Comparison of ENCODE assay signal across 8 mouse cellular contexts in genomic region chr14:20661661-20662331, GRCm38 (mm10). TPM values are rescaled to one million over a fixed set of nuclear protein-coding genes. Genes with fewer than 3 reads are reported as not detected.
DNase-seq lines count a peak whose midpoint lies in the region; ATAC-seq and TF ChIP-seq lines count a peak whose summit lies in the region.

No protein-coding gene starts in this region.

- no peaks in the 10 kb centered on the region for H3K27me3 ChIP-seq in heart, embryonic 11.5 days (ENCODE audit: control insufficient read depth, insufficient read depth, low read length)
- H3K27me3 ChIP-seq in G1E (ENCODE audit: insufficient read depth, low read length), result peaks cover 53% of the 10 kb centered on the region

- peak overlapping the region; percentile 52 for H3K4me3 ChIP-seq in heart, embryonic 11.5 days (ENCODE audit: low read depth, low read length)
- H3K4me3 ChIP-seq in G1E (ENCODE audit: low read depth, low read length), result peak overlapping the region; percentile 71
- H3K4me3 ChIP-seq in embryonic fibroblast, embryonic 13.5 days (ENCODE audit: insufficient read depth, low read length), result peak overlapping the region; percentile 77
- H3K4me3 ChIP-seq in macrophage (ENCODE audit: inconsistent target), result peak overlapping the region; percentile 31

- 9% methylated on average over 19 of the region's 19 CpGs for WGBS in heart, embryonic 11.5 days (ENCODE audit: insufficient replicate concordance)
- 65% methylated on average over 17 of the region's 19 CpGs for WGBS in macrophage (ENCODE audit: missing documents)

- no peak for TF ChIP-seq POLR2A in embryonic fibroblast, embryonic 13.5 days (IDR thresholded peaks at IDR 0.05; ENCODE audit: low read depth, low read length)

- H3K4me1 ChIP-seq in heart, embryonic 11.5 days (ENCODE audit: control insufficient read depth, insufficient read depth, low read length), result peaks cover 28% of the 10 kb centered on the region
- H3K4me1 ChIP-seq in G1E (ENCODE audit: insufficient read depth, low read depth, low read length), result peaks cover 20% of the 10 kb centered on the region
- peaks cover 6% of the 10 kb centered on the region; the same call in 1 of the 2 replicates for H3K4me1 ChIP-seq in embryonic fibroblast, embryonic 13.5 days (ENCODE audit: control insufficient read depth, insufficient read depth, low read length)

- H3K9ac ChIP-seq in heart, embryonic 11.5 days (ENCODE audit: low read depth, low read length), result peak overlapping the region; percentile 87

- no peak for TF ChIP-seq CTCF in G1E (IDR thresholded peaks at IDR 0.05; ENCODE audit: low read depth, low read length)
- no peak for TF ChIP-seq CTCF in embryonic fibroblast, embryonic 13.5 days (IDR thresholded peaks at IDR 0.05; ENCODE audit: borderline replicate concordance, insufficient read depth, low read length)

- intact Hi-C loops in heart, postnatal 25 days (cut with DNase I), result loop anchor here (2.0 to 10.0 kb wide), 3 partner anchors 21 to 267 kb away; partner anchors contain the start of genes Mrps16 and Usp54

- DNase-seq in heart, postnatal 25 days (ENCODE audit: low spot score), result no peak
- DNase-seq in G1E (ENCODE audit: low spot score), result no peak
- peak; percentile 73 for DNase-seq in kidney, adult 9 months
- DNase-seq in ovary, postnatal 36 days (ENCODE audit: low spot score), result no peak
- no peak for DNase-seq in urinary bladder, postnatal 36 days (ENCODE audit: low spot score in 2 of 2)

- ATAC-seq in heart, embryonic 11.5 days (replicated peaks; ENCODE audit: insufficient number of reproducible peaks, low FRiP score, low TSS enrichment), result no peak; the same call in 1 of the 2 replicates
- no peak for ATAC-seq in G1E (ENCODE audit: extremely low read depth, insufficient number of reproducible peaks, low FRiP score, poor library complexity, severe bottlenecking)

- H3K79me2 ChIP-seq in macrophage (ENCODE audit: inconsistent target), result no peaks in the 10 kb centered on the region

- H3K9me3 ChIP-seq in heart, embryonic 11.5 days (replicated peaks; ENCODE audit: control insufficient read depth, low read length), result no peaks in the 10 kb centered on the region
- no peaks in the 10 kb centered on the region for H3K9me3 ChIP-seq in G1E (replicated peaks)

- H3K36me3 ChIP-seq in heart, embryonic 11.5 days (ENCODE audit: control insufficient read depth, insufficient read depth, low read length), result no peaks in the 10 kb centered on the region
- H3K36me3 ChIP-seq in G1E (replicated peaks), result no peaks in the 10 kb centered on the region
- H3K36me3 ChIP-seq in macrophage (ENCODE audit: inconsistent target), result no peaks in the 10 kb centered on the region

- peak overlapping the region; percentile 92 for H3K4me2 ChIP-seq in heart, embryonic 11.5 days

- H3K27ac ChIP-seq in heart, embryonic 11.5 days (ENCODE audit: low read depth, low read length), result peak overlapping the region; percentile 97
- H3K27ac ChIP-seq in embryonic fibroblast, embryonic 13.5 days (ENCODE audit: insufficient read depth, low read length), result peak overlapping the region; percentile 62
- H3K27ac ChIP-seq in macrophage, result no peak overlapping the region

RNA-seq across cellular contexts. Expression of gene Myoz1, which starts 5.5 kb away (rescaled TPM):
- 23.6 and 28.0 TPM in 2 replicates for polyA plus RNA-seq in heart, embryonic 11.5 days (2014; fragmentation: Nextera tagmentation; extraction: Ambion mirVana)
- under 1 TPM; 0.39 to 0.67 TPM for total RNA-seq in heart, postnatal 25 days (2021)
- not detected in 2 replicates for total RNA-seq in G1E (2014; fragmentation: Nextera tagmentation)
- total RNA-seq in G1E (2017), result 0.23 TPM in 1 of 2 replicates, not detected in the other
- polyA plus RNA-seq in G1E (2012), result not detected in 2 replicates
- not detected in 2 replicates for polyA plus RNA-seq in embryonic fibroblast, embryonic 13.5 days (2011; ENCODE audit: insufficient read length, low read depth, missing spikeins)
- total RNA-seq in macrophage (2018; cell fraction: chromatin; rRNA removed), result under 1 TPM in 1 of 26 experiments, not detected in 25; 0.79 TPM
- total RNA-seq in macrophage (2018; cell fraction: cytosol; rRNA removed), result 1 to 10 TPM in 5 of 26 experiments, under 1 TPM in 21; 0.29 to 1.3 (median 0.71) TPM
- total RNA-seq in macrophage (2018; cell fraction: nucleus; rRNA removed), result 1 to 10 TPM in 4 of 26 experiments, under 1 TPM in 6, not detected in 16; 0.40 to 3.1 (median 0.87) TPM
- 0.37 to 1.8 TPM (median 0.59 TPM) in 3 replicates for polyA plus RNA-seq in macrophage (2018)

RNA-seq across cellular contexts. Expression of gene Synpo2l, which starts 6.4 kb away (rescaled TPM):
- polyA plus RNA-seq in heart, embryonic 11.5 days (2014; fragmentation: Nextera tagmentation; extraction: Ambion mirVana), result 106 and 127 TPM in 2 replicates
- total RNA-seq in heart, postnatal 25 days (2021), result 100 to 1,000 TPM; 128 to 138 TPM
- total RNA-seq in G1E (2014; fragmentation: Nextera tagmentation) (0.23 TPM in 1 of 2 replicates, not detected in the other), G1E (2017) (0.06 and 0.11 TPM in 2 replicates)
- polyA plus RNA-seq in G1E (2012) (0.04 and 0.07 TPM in 2 replicates), macrophage (2018) (not detected in 3 replicates)
- 0.33 TPM in 1 of 2 replicates, not detected in the other for polyA plus RNA-seq in embryonic fibroblast, embryonic 13.5 days (2011; ENCODE audit: insufficient read length, low read depth, missing spikeins)
- total RNA-seq in macrophage (2018; cell fraction: chromatin; rRNA removed), result under 1 TPM in 2 of 26 experiments, not detected in 24; 0.24 to 0.27 TPM
- under 1 TPM in 12 of 26 experiments, not detected in 14; 0.03 to 0.06 (median 0.04) TPM for total RNA-seq in macrophage (2018; cell fraction: cytosol; rRNA removed)
- under 1 TPM in 2 of 26 experiments, not detected in 24; 0.14 to 0.37 TPM for total RNA-seq in macrophage (2018; cell fraction: nucleus; rRNA removed)

RNA-seq across cellular contexts. Expression of gene Sec24c, which starts 12.3 kb away (rescaled TPM):
- polyA plus RNA-seq in heart, embryonic 11.5 days (2014; fragmentation: Nextera tagmentation; extraction: Ambion mirVana), result 78.1 and 84.6 TPM in 2 replicates
- total RNA-seq in heart, postnatal 25 days (2021), result 100 to 1,000 TPM in 1 of 2 experiments, 10 to 100 TPM in 1; 96.8 to 107 TPM
- total RNA-seq in G1E (2014; fragmentation: Nextera tagmentation), result 119 and 126 TPM in 2 replicates
- 88.4 and 101 TPM in 2 replicates for total RNA-seq in G1E (2017)
- polyA plus RNA-seq in G1E (2012), result 255 and 271 TPM in 2 replicates
- 85.1 and 91.8 TPM in 2 replicates for polyA plus RNA-seq in embryonic fibroblast, embryonic 13.5 days (2011; ENCODE audit: insufficient read length, low read depth, missing spikeins)
- total RNA-seq in macrophage (2018; cell fraction: chromatin; rRNA removed), result 100 to 1,000 TPM; 142 to 235 (median 175) TPM
- total RNA-seq in macrophage (2018; cell fraction: cytosol; rRNA removed), result 10 to 100 TPM; 51.1 to 71.1 (median 61.4) TPM
- total RNA-seq in macrophage (2018; cell fraction: nucleus; rRNA removed), result 100 to 1,000 TPM in 10 of 26 experiments, 10 to 100 TPM in 16; 76.3 to 122 (median 96.9) TPM
- polyA plus RNA-seq in macrophage (2018), result 43.0 to 56.3 TPM (median 51.3 TPM) in 3 replicates

RNA-seq across cellular contexts. Expression of gene Usp54, which starts 20.9 kb away (rescaled TPM):
- 5.4 and 7.2 TPM in 2 replicates for polyA plus RNA-seq in heart, embryonic 11.5 days (2014; fragmentation: Nextera tagmentation; extraction: Ambion mirVana)
- 10 to 100 TPM; 16.6 to 17.6 TPM for total RNA-seq in heart, postnatal 25 days (2021)
- 3.7 and 3.9 TPM in 2 replicates for total RNA-seq in G1E (2014; fragmentation: Nextera tagmentation)
- 2.7 and 3.3 TPM in 2 replicates for total RNA-seq in G1E (2017)
- polyA plus RNA-seq in G1E (2012), result 0.58 and 0.72 TPM in 2 replicates
- polyA plus RNA-seq in embryonic fibroblast, embryonic 13.5 days (2011; ENCODE audit: insufficient read length, low read depth, missing spikeins), result 7.1 and 8.4 TPM in 2 replicates
- total RNA-seq in macrophage (2018; cell fraction: chromatin; rRNA removed), result 10 to 100 TPM in 21 of 26 experiments, 1 to 10 TPM in 5; 8.4 to 19.6 (median 12.2) TPM
- 1 to 10 TPM; 1.9 to 3.8 (median 2.7) TPM for total RNA-seq in macrophage (2018; cell fraction: cytosol; rRNA removed)
- total RNA-seq in macrophage (2018; cell fraction: nucleus; rRNA removed), result 10 to 100 TPM in 6 of 26 experiments, 1 to 10 TPM in 20; 3.9 to 13.7 (median 7.6) TPM
- polyA plus RNA-seq in macrophage (2018), result 2.2 to 2.9 TPM (median 2.5 TPM) in 3 replicates

RNA-seq across cellular contexts. Expression of gene Fut11, which starts 33.0 kb away (rescaled TPM):
- 13.4 and 18.8 TPM in 2 replicates for polyA plus RNA-seq in heart, embryonic 11.5 days (2014; fragmentation: Nextera tagmentation; extraction: Ambion mirVana)
- total RNA-seq in heart, postnatal 25 days (2021), result 1 to 10 TPM; 6.0 to 7.4 TPM
- total RNA-seq in G1E (2014; fragmentation: Nextera tagmentation) (3.5 and 4.6 TPM in 2 replicates), G1E (2017) (7.8 and 8.3 TPM in 2 replicates)
- polyA plus RNA-seq in G1E (2012) (4.1 and 5.0 TPM in 2 replicates), macrophage (2018) (6.3 to 12.2 TPM (median 8.0 TPM) in 3 replicates)
- polyA plus RNA-seq in embryonic fibroblast, embryonic 13.5 days (2011; ENCODE audit: insufficient read length, low read depth, missing spikeins), result 14.5 and 24.4 TPM in 2 replicates
- total RNA-seq in macrophage (2018; cell fraction: chromatin; rRNA removed), result 1 to 10 TPM in 25 of 26 experiments, under 1 TPM in 1; 1.00 to 9.2 (median 2.9) TPM
- 10 to 100 TPM in 6 of 26 experiments, 1 to 10 TPM in 20; 4.8 to 14.4 (median 8.4) TPM for total RNA-seq in macrophage (2018; cell fraction: cytosol; rRNA removed)
- 10 to 100 TPM in 13 of 26 experiments, 1 to 10 TPM in 13; 4.7 to 21.4 (median 10.0) TPM for total RNA-seq in macrophage (2018; cell fraction: nucleus; rRNA removed)

Comparison
In these comparisons a context has a peak if more than half of its experiments do, and no peak if none do; other contexts are left out.
1. RNA of gene Synpo2l, which starts 6.4 kb away (polyA plus RNA-seq): 106 to 127 TPM in heart, embryonic 11.5 days; 0.33 TPM in embryonic fibroblast, embryonic 13.5 days, 0.04 to 0.07 TPM in G1E and not detected in macrophage; every median in the first group is over 10 times any median in the second.
2. Peak in every context shown above with its lines, with median percentiles within 50 percentile points of each other: H3K4me3 ChIP-seq.